Mouse (Mus musculus) ES-Bruce4 (cell line): ENCODE data around the gene Srrm2. TPM values are rescaled to one million over a fixed set of nuclear protein-coding genes. Genes with fewer than 3 reads are reported as not detected.
A peak's percentile ranks its signal among the peaks of the same experiment; 100 is the strongest.

Source experiments
- H3K27ac ChIP-seq: 2 replicates; pipeline ENCODE4 v1.5.1; 2012; ENCODE audit warnings: low read length, inconsistent platforms; ENCODE audit not compliant: insufficient read depth
- H3K27me3 ChIP-seq: 2 replicates; pipeline ENCODE4 v1.6.1; 2012; ENCODE audit warnings: mild to moderate bottlenecking, low read length, inconsistent platforms; ENCODE audit not compliant: control insufficient read depth, poor library complexity, insufficient read depth, severe bottlenecking
- H3K36me3 ChIP-seq: 2 replicates; pipeline ENCODE4 v1.6.1; 2012; ENCODE audit warnings: inconsistent platforms, mild to moderate bottlenecking, low read length, moderate library complexity; ENCODE audit not compliant: control insufficient read depth, poor library complexity, insufficient read depth, severe bottlenecking
- H3K4me1 ChIP-seq: one replicate; pipeline ENCODE4 v1.8.1; 2011; ENCODE audit warnings: low read length; ENCODE audit not compliant: control insufficient read depth, insufficient read depth
- H3K4me3 ChIP-seq: 2 replicates; pipeline ENCODE4 v1.5.1; 2011; ENCODE audit warnings: low read depth, mild to moderate bottlenecking, low read length
- H3K9ac ChIP-seq: 2 replicates; pipeline ENCODE4 v1.6.1; 2012; ENCODE audit warnings: low read depth, mild to moderate bottlenecking, inconsistent platforms; ENCODE audit not compliant: poor library complexity, severe bottlenecking
- H3K9me3 ChIP-seq: replicated peaks from 2 replicates; pipeline ENCODE4 v1.6.1; 2012; ENCODE audit warnings: mild to moderate bottlenecking, low read length, inconsistent platforms; ENCODE audit not compliant: control insufficient read depth, poor library complexity, insufficient read depth, severe bottlenecking
- CTCF ChIP-seq: IDR thresholded peaks from one replicate; pipeline ENCODE4 v1.8.1; 2011; ENCODE audit warnings: low read depth, low read length
- EP300 ChIP-seq: IDR thresholded peaks from 2 replicates; pipeline ENCODE4 v1.6.1; 2011; ENCODE audit warnings: low read depth, low read length; ENCODE audit not compliant: insufficient read depth
- POLR2A ChIP-seq: IDR thresholded peaks from one replicate; pipeline ENCODE4 v1.8.1; 2011; ENCODE audit warnings: low read length; ENCODE audit not compliant: insufficient read depth
- polyA plus RNA-seq: library from polyadenylated mRNA; stranded (reverse); fragments of >200 nt; gene quantifications from 2 replicates; pipeline ENCODE4 v1.2.4, GENCODE M21; 2011; ENCODE audit warnings: low read depth; ENCODE audit not compliant: missing spikeins, insufficient read depth, insufficient read length

The Srrm2 gene
- polyA plus RNA-seq, 1 experiment = 560 TPM

DNA sequence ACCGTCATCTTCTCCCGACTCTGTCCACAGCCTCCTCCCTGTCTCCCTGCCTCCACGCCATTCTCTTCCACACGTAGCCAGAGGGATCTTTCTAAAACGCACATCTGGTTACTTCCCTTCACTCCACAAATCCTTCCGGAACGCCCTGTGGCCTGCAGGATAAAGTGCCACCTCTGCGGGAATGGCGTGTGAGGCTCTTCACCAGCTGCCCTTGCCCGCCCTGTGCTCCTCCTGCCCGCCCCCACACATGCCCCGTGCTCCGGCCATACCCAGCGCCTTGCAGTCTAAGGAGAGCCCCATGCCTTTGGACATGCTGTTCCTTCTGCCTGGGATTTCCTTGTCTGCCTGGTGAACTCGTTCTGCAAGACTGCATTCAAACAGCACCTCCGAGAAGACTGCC lies 32.7 kb downstream of the Srrm2 start:
- Histone ChIP-seq H3K4me1 (peaks cover 8% of the 10 kb centered on the region), H3K9me3 (peaks cover 14% of the 10 kb centered on the region), H3K4me3 (no peak overlapping the region), H3K27ac (peak overlapping the region; percentile 42), H3K9ac (no peak overlapping the region), H3K36me3 (peaks cover 89% of the 10 kb centered on the region), H3K27me3 (no peaks in the 10 kb centered on the region)
- no peak for TF ChIP-seq EP300
- no peak for TF ChIP-seq CTCF
- TF ChIP-seq POLR2A = no peak

DNA sequence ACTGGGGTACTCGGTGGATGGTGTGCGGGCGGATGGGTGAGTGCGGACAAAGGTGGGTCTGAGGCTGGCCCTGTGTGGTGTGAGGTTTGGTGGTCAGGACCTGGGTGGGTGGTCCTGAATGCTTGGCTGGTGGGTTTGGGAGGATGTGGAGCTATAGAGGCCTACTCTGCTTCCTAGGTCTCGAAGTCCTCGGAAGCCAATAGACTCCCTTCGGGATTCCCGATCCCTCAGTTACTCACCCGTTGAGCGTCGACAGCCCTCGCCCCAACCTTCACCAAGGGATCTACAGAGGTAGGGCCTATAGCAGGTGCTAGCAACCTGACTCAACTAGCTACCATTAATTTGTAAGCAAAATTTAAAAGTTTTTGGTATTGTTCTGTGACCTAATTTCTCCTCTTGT lies 33.3 kb downstream of the Srrm2 start:
- Histone ChIP-seq H3K36me3 (peaks cover 83% of the 10 kb centered on the region), H3K27me3 (no peaks in the 10 kb centered on the region), H3K4me3 (no peak overlapping the region), H3K4me1 (peaks cover 8% of the 10 kb centered on the region), H3K9me3 (peaks cover 9% of the 10 kb centered on the region), H3K9ac (no peak overlapping the region), H3K27ac (peak overlapping the region; percentile 42)
- TF ChIP-seq EP300 (no peak), POLR2A (no peak), CTCF (no peak)

DNA sequence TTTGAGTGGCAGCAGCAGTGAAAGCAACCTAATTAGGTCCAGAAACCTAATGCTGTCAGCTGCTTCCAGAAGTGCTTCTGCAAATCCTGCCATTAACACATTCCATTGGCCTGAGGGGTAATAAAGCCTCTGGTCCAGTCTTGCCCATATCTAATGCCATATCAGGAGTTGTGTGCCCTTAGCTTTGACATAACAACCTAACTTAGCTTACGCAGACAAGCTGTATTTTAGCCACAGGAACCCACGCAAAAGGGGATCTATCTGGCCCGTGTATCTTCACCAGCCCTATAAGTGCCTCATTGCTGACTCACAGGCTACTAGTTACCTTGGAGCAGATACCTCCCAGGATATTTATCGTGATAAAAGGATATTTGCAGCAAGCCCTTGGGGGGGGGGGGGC lies 35.3 kb downstream of the Srrm2 start:
- H3K27me3 ChIP-seq = no peaks in the 10 kb centered on the region
- no peak overlapping the region for H3K4me3 ChIP-seq
- H3K9ac ChIP-seq = no peak overlapping the region
- peaks cover 5% of the 10 kb centered on the region for H3K4me1 ChIP-seq
- H3K36me3 ChIP-seq = peaks cover 65% of the 10 kb centered on the region
- peak overlapping the region; percentile 74 for H3K27ac ChIP-seq
- TF ChIP-seq CTCF (no peak), EP300 (no peak), POLR2A (no peak)
- no peaks in the 10 kb centered on the region for H3K9me3 ChIP-seq

DNA sequence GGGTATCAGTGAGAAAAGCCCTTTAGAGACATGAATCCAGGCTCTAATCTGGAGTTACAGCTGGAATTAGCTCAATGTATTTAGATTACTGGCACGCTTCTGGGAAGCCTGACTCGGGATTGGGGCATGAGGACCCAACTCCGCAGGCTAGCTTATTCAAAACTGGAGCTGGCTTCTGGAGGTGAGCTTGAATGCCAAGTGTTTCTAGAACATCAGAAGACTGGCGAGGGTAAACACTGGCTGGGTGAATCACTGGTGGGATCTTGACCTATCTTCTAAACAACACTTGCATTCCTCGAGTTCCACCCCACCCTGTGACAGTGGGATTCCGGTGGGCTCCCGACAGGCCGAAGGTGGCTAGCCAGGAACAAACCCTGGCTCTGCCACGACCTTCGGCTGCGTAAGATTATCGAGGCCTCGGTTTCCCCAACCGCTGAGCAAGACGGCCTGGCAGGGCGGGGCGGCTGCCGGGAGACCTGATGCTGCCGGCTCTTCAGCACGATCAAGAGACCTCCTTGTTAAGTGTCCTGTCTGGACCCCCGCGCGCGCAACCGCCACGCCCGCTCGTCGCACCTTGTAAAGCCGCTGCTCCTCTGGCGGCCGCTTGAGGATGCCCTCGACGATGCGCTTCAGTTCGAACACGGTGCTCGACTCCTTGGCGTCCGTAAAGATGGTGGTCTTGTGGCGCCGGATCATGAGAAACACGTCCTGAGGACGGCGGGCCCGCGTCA lies 38.1 kb downstream of the Srrm2 start:
- H3K4me1 ChIP-seq = no peaks in the 10 kb centered on the region
- TF ChIP-seq POLR2A (no peak), CTCF (no peak), EP300 (no peak)

DNA sequence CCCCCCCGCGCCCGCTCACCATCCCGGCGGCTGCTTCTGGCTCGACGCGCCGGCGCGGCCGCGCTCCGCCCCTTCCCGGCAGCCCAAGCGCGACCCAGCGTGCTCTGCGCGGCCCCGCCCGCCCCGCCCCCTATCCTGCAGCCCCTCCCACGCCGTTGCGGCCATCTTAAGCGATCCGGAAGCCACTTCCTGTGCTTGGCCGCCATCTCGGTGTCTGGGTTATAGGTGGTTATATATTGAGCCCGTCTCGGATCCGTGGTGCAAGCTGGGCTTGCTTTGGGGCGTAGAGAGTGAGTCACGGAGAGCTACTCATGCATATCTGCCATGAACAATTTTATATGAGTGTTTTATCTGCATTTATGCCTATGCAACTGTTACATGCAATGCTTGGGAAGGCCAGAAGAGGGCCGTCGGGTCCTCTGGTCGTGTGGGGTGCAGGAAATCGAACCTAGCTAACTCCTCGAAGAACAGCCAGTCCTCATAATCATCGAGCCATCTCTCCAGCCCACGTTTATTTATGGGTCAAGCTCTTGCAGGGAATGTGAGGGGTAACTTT lies 38.8 kb downstream of the Srrm2 start, which contains the start of gene Elob:
Elob (minus strand) TSS at position 73 of the 556 bp plus-strand sequence.
- Histone ChIP-seq H3K4me3 (peak within 1 kb of the TSS; percentile 98), H3K9ac (peak within 1 kb of the TSS; percentile 94), H3K36me3 (peaks cover 32% of the 10 kb centered on the region), H3K27ac (peak within 1 kb of the TSS; percentile 94), H3K4me1 (no peaks in the 10 kb centered on the region), H3K27me3 (no peaks in the 10 kb centered on the region), H3K9me3 (no peaks in the 10 kb centered on the region)
- no peak for TF ChIP-seq POLR2A
- no peak for TF ChIP-seq EP300
- peak; percentile 33 for TF ChIP-seq CTCF

More for the DNA sequence above, 38.1 kb downstream of the Srrm2 start:
- H3K9me3 ChIP-seq = no peaks in the 10 kb centered on the region
- peak overlapping the region; percentile 70 for H3K27ac ChIP-seq
- peak overlapping the region; percentile 98 for H3K4me3 ChIP-seq
- H3K36me3 ChIP-seq = peaks cover 39% of the 10 kb centered on the region
- H3K9ac ChIP-seq = peak overlapping the region; percentile 94
- no peaks in the 10 kb centered on the region for H3K27me3 ChIP-seq

DNA sequence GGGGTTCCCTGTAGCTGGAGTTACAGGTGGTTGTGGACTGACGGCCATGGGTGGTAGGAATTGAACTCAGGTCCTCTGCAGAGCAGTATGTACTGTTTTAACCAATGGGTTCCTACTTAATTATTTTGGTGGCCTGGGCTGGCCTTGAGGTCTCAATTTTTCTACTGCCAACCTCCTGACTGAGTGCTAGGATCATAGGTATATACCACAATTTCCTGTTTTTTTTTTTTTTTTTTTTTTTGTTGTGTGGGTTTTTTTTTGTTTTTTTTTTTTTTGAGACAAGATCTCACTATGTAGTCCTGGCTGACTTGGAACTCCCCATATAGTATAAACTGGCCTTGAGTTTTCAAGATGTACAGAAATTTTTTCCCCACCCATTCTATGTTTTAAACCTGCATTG lies 40.9 kb downstream of the Srrm2 start:
- Histone ChIP-seq H3K4me3 (no peak overlapping the region), H3K27me3 (no peaks in the 10 kb centered on the region), H3K9ac (no peak overlapping the region), H3K36me3 (peaks cover 13% of the 10 kb centered on the region), H3K4me1 (no peaks in the 10 kb centered on the region), H3K27ac (no peak overlapping the region), H3K9me3 (no peaks in the 10 kb centered on the region)
- TF ChIP-seq POLR2A = no peak
- no peak for TF ChIP-seq CTCF
- no peak for TF ChIP-seq EP300
